ENCODE assay signal across 9 mouse cellular contexts in genomic region chrX:13224902-13225301, GRCm38 (mm10). TPM values are rescaled to one million over a fixed set of nuclear protein-coding genes. Genes with fewer than 3 reads are reported as not detected.
DNase-seq lines count a peak whose midpoint lies in the region; ATAC-seq lines count a peak whose summit lies in the region.
"Had no signal": no experiment of that assay in that cellular context is flagged by ENCODE, and none has a peak within 500 bp of the region (broad histone marks: within the 10 kb centered on the region; RNA-seq: fewer than 3 reads in every experiment).

No protein-coding gene starts in this region.

- peak; percentile 50 for DNase-seq in forebrain, embryonic 14.5 days (ENCODE audit: low spot score)
- peak; percentile 63 for DNase-seq in midbrain, embryonic 14.5 days
- DNase-seq in retina, postnatal 1 day: peak; percentile 55
- DNase-seq in heart, postnatal 25 days (ENCODE audit: low spot score): no peak
- no peak for DNase-seq in frontal cortex, postnatal 10 days (ENCODE audit: low spot score in 2 of 2)
- DNase-seq: heart, postnatal 10 days had no signal

- H3K36me3 ChIP-seq in forebrain, embryonic 14.5 days (ENCODE audit: control insufficient read depth, insufficient read depth, low read length): no peaks in the 10 kb centered on the region
- H3K36me3 ChIP-seq in forebrain, embryonic 12.5 days (replicated peaks): no peaks in the 10 kb centered on the region
- no peaks in the 10 kb centered on the region for H3K36me3 ChIP-seq in midbrain, embryonic 14.5 days (ENCODE audit: control insufficient read depth, insufficient read depth, low read length)
- no peaks in the 10 kb centered on the region for H3K36me3 ChIP-seq in midbrain, embryonic 16.5 days (ENCODE audit: control insufficient read depth, insufficient read depth, low read length)
- H3K36me3 ChIP-seq in embryonic facial prominence, embryonic 12.5 days: no peaks in the 10 kb centered on the region

- intact Hi-C loops in heart, postnatal 25 days (cut with DNase I): loop anchor here (2.0 kb wide), 1 partner anchor 432 kb away; no protein-coding TSS in a partner anchor

- no peaks in the 10 kb centered on the region for H3K27me3 ChIP-seq in forebrain, embryonic 14.5 days (replicated peaks; ENCODE audit: control insufficient read depth, insufficient read depth, low read length)
- peaks cover 11% of the 10 kb centered on the region; the same call in 1 of the 2 replicates for H3K27me3 ChIP-seq in forebrain, embryonic 12.5 days
- H3K27me3 ChIP-seq in midbrain, embryonic 14.5 days (ENCODE audit: control insufficient read depth, insufficient read depth, low read length): no peaks in the 10 kb centered on the region
- H3K27me3 ChIP-seq in midbrain, embryonic 16.5 days (ENCODE audit: control insufficient read depth, insufficient read depth, low read depth, low read length): no peaks in the 10 kb centered on the region; the same call in 1 of the 2 replicates
- no peaks in the 10 kb centered on the region for H3K27me3 ChIP-seq in embryonic facial prominence, embryonic 12.5 days

- H3K9ac ChIP-seq in forebrain, embryonic 14.5 days (ENCODE audit: low read length): no peak overlapping the region
- no peak overlapping the region for H3K9ac ChIP-seq in forebrain, embryonic 12.5 days
- no peak overlapping the region for H3K9ac ChIP-seq in midbrain, embryonic 14.5 days (replicated peaks; ENCODE audit: low read length)
- no peak overlapping the region for H3K9ac ChIP-seq in midbrain, embryonic 16.5 days (ENCODE audit: low read depth, low read length)
- H3K9ac ChIP-seq in embryonic facial prominence, embryonic 12.5 days: no peak overlapping the region

- H3K4me3 ChIP-seq in forebrain, embryonic 14.5 days (ENCODE audit: low read depth, low read length): no peak overlapping the region
- no peak overlapping the region for H3K4me3 ChIP-seq in forebrain, embryonic 12.5 days (replicated peaks)
- no peak overlapping the region for H3K4me3 ChIP-seq in midbrain, embryonic 14.5 days (replicated peaks; ENCODE audit: low read depth, low read length)
- H3K4me3 ChIP-seq in midbrain, embryonic 16.5 days (ENCODE audit: low read depth, low read length): no peak overlapping the region
- no peak overlapping the region for H3K4me3 ChIP-seq in embryonic facial prominence, embryonic 12.5 days

- no peaks in the 10 kb centered on the region for H3K4me1 ChIP-seq in forebrain, embryonic 14.5 days (ENCODE audit: control insufficient read depth, insufficient read depth, low read length)
- no peaks in the 10 kb centered on the region for H3K4me1 ChIP-seq in forebrain, embryonic 12.5 days
- H3K4me1 ChIP-seq in midbrain, embryonic 14.5 days (ENCODE audit: control insufficient read depth, insufficient read depth, low read length): no peaks in the 10 kb centered on the region
- H3K4me1 ChIP-seq in midbrain, embryonic 16.5 days (ENCODE audit: control insufficient read depth, insufficient read depth, low read length): no peaks in the 10 kb centered on the region
- no peaks in the 10 kb centered on the region for H3K4me1 ChIP-seq in embryonic facial prominence, embryonic 12.5 days

- WGBS in forebrain, embryonic 14.5 days: 5% methylated on average over 3 of the region's 3 CpGs
- 8% methylated on average over 3 of the region's 3 CpGs for WGBS in forebrain, embryonic 12.5 days
- WGBS in midbrain, embryonic 14.5 days: 11% methylated on average over 3 of the region's 3 CpGs
- 5% methylated on average over 3 of the region's 3 CpGs for WGBS in midbrain, embryonic 16.5 days
- 5% methylated on average over 3 of the region's 3 CpGs for WGBS in embryonic facial prominence, embryonic 12.5 days

- H3K4me2 ChIP-seq in forebrain, embryonic 14.5 days (ENCODE audit: low read length): no peak overlapping the region
- H3K4me2 ChIP-seq in forebrain, embryonic 12.5 days: no peak overlapping the region
- no peak overlapping the region for H3K4me2 ChIP-seq in midbrain, embryonic 14.5 days (ENCODE audit: low read length)
- no peak overlapping the region for H3K4me2 ChIP-seq in midbrain, embryonic 16.5 days (ENCODE audit: low read length)
- H3K4me2 ChIP-seq in embryonic facial prominence, embryonic 12.5 days (replicated peaks): no peak overlapping the region

- H3K27ac ChIP-seq in forebrain, embryonic 14.5 days (ENCODE audit: low read depth, low read length): no peak overlapping the region
- H3K27ac ChIP-seq in forebrain, embryonic 12.5 days: no peak overlapping the region
- no peak overlapping the region for H3K27ac ChIP-seq in midbrain, embryonic 14.5 days (replicated peaks; ENCODE audit: low read depth, low read length)
- H3K27ac ChIP-seq in midbrain, embryonic 16.5 days (ENCODE audit: low read length): no peak overlapping the region
- no peak overlapping the region for H3K27ac ChIP-seq in embryonic facial prominence, embryonic 12.5 days

- H3K9me3 ChIP-seq in forebrain, embryonic 14.5 days (replicated peaks; ENCODE audit: control insufficient read depth, low read length): no peaks in the 10 kb centered on the region
- no peaks in the 10 kb centered on the region for H3K9me3 ChIP-seq in forebrain, embryonic 12.5 days
- H3K9me3 ChIP-seq in midbrain, embryonic 14.5 days (ENCODE audit: control insufficient read depth, low read length): no peaks in the 10 kb centered on the region
- H3K9me3 ChIP-seq in midbrain, embryonic 16.5 days (replicated peaks; ENCODE audit: control insufficient read depth, low read length, poor library complexity, severe bottlenecking): no peaks in the 10 kb centered on the region
- H3K9me3 ChIP-seq in embryonic facial prominence, embryonic 12.5 days: no peaks in the 10 kb centered on the region

- ATAC-seq in forebrain, embryonic 14.5 days: peak; percentile 63; the same call in 1 of the 2 replicates
- ATAC-seq in forebrain, embryonic 12.5 days (ENCODE audit: low FRiP score): no peak
- no peak for ATAC-seq in midbrain, embryonic 14.5 days (ENCODE audit: low FRiP score, low TSS enrichment)
- ATAC-seq in midbrain, embryonic 16.5 days: no peak; the same call in 1 of the 2 replicates
- ATAC-seq in embryonic facial prominence, embryonic 12.5 days (ENCODE audit: insufficient number of reproducible peaks, insufficient read depth, low FRiP score, low TSS enrichment): 0 out of 2 replicates have a peak, but pooled peaks have one; percentile 47

RNA-seq across cellular contexts. Expression of gene Ddx3x, which starts 55.9 kb away (rescaled TPM):
- 132 TPM in 2 replicates for polyA plus RNA-seq in forebrain, embryonic 14.5 days (2014; fragmentation: Nextera tagmentation; extraction: Ambion mirVana)
- 185 and 189 TPM in 2 replicates for polyA plus RNA-seq in forebrain, embryonic 12.5 days (2016; fragmentation: Nextera tagmentation; extraction: Ambion mirVana)
- polyA plus RNA-seq in midbrain, embryonic 14.5 days (2014; fragmentation: Nextera tagmentation; extraction: Ambion mirVana): 116 and 142 TPM in 2 replicates
- polyA plus RNA-seq in midbrain, embryonic 16.5 days (2015; fragmentation: Nextera tagmentation; extraction: Ambion mirVana): 97.9 and 106 TPM in 2 replicates
- polyA plus RNA-seq in embryonic facial prominence, embryonic 12.5 days (2016; fragmentation: Nextera tagmentation; extraction: Ambion mirVana): 152 and 163 TPM in 2 replicates
- 100 to 1,000 TPM; 104 to 181 TPM for total RNA-seq in heart, postnatal 25 days (2021)

Comparison
In these comparisons a context has a peak if more than half of its experiments do, and no peak if none do; other contexts are left out.
1. ATAC-seq: peak in forebrain, embryonic 14.5 days (single experiment) and embryonic facial prominence, embryonic 12.5 days (single experiment); none in forebrain, embryonic 12.5 days (single experiment), midbrain, embryonic 14.5 days (single experiment) and midbrain, embryonic 16.5 days (single experiment).
2. DNase-seq: peak in forebrain, embryonic 14.5 days (single experiment), midbrain, embryonic 14.5 days (single experiment) and retina, postnatal 1 day (single experiment); none in heart, postnatal 25 days (single experiment) and frontal cortex, postnatal 10 days (0 of 2).